Mouse (Mus musculus) midbrain, embryonic 10.5 days (tissue): ENCODE data around the gene Tpcn2. TPM values are rescaled to one million over a fixed set of nuclear protein-coding genes. Genes with fewer than 3 reads are reported as not detected.

ENCODE experiments used
- DNase-seq: peaks from one replicate; pipeline ENCODE4 v3.0.0-alpha.2; 2017; ENCODE audit warnings: low spot score
- H3K27ac ChIP-seq: fragments of 300-500 bp; sonication (generic); replicated peaks from 2 replicates; pipeline ENCODE4 v1.5.1; 2016; ENCODE audit warnings: mild to moderate bottlenecking
- H3K27me3 ChIP-seq: fragments of 300-500 bp; sonication (generic); 2 replicates; pipeline ENCODE4 v1.6.1; 2016; ENCODE audit warnings: low read depth, mild to moderate bottlenecking; ENCODE audit not compliant: poor library complexity, severe bottlenecking
- H3K36me3 ChIP-seq: fragments of 300-500 bp; sonication (generic); 2 replicates; pipeline ENCODE4 v1.6.1; 2016; ENCODE audit warnings: mild to moderate bottlenecking, moderate library complexity
- H3K4me1 ChIP-seq: fragments of 300-500 bp; sonication (generic); 2 replicates; pipeline ENCODE4 v1.6.1; 2016
- H3K4me3 ChIP-seq: fragments of 300-500 bp; sonication (generic); 2 replicates; pipeline ENCODE4 v1.5.1; 2016; ENCODE audit warnings: mild to moderate bottlenecking, moderate library complexity
- H3K9me3 ChIP-seq: fragments of 300-500 bp; sonication (generic); replicated peaks from 2 replicates; pipeline ENCODE4 v1.6.1; 2016; ENCODE audit warnings: mild to moderate bottlenecking
- WGBS: fragments of 180-500 bp; shearing (Covaris S2); methylation state at CpG from one replicate; pipeline ENCODE4 v1.1.7; 2016; 5-methylcytosine and 5-hydroxymethylcytosine counted together
- polyA plus RNA-seq: library from polyadenylated mRNA; unstranded; fragments of >200 nt; fragmentation: Nextera tagmentation; extraction: Ambion mirVana; gene quantifications from 2 replicates; pipeline ENCODE4 v1.2.1, GENCODE M21; 2016

Gene Tpcn2
- polyA plus RNA-seq, 1 experiment from 2014 or later: 5.4 TPM

- no peak overlapping the region for H3K27ac ChIP-seq
- DNase-seq: no peak
- peaks cover 12% of the 10 kb centered on the region for H3K4me1 ChIP-seq
Observed at GRCm38 (mm10) chr7:145226641-145227040, 57.2 kb downstream of the Tpcn2 start.

DNA sequence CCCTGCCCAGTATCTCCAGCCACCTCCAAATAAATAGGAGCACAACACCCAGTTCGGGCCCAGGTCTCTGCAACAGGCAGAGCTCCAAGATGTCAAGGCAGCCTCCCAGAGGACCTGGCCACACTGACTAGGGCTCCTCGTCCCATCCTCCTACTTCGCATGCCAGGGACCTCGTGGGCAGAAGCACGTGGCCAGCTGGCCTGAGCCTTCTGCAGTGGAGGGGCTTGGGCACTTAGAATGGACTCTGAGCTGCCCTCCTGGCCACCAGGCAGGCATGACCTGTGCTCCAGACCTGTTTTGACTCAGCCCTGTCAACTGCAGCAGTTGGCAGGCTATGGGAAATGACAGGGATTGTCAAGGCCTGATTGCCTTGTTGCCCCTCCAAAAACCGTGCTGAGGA, 58.2 kb downstream of the Tpcn2 start:
- 92% methylated on average over 6 of the region's 6 CpGs for WGBS
- Histone ChIP-seq H3K27me3 (peaks cover 7% of the 10 kb centered on the region; the same call in 1 of the 2 replicates), H3K9me3 (no peaks in the 10 kb centered on the region; the same call in 1 of the 2 replicates), H3K4me1 (peaks cover 14% of the 10 kb centered on the region), H3K36me3 (no peaks in the 10 kb centered on the region), H3K4me3 (no peak overlapping the region), H3K27ac (0 out of 2 replicates have a peak overlapping the region, but pooled peaks have one; percentile 19)
- DNase-seq: no peak

More at GRCm38 (mm10) chr7:145226641-145227040, 57.2 kb downstream of the Tpcn2 start:
- Histone ChIP-seq H3K9me3 (no peaks in the 10 kb centered on the region), H3K27me3 (peaks cover 7% of the 10 kb centered on the region; the same call in 1 of the 2 replicates), H3K36me3 (no peaks in the 10 kb centered on the region), H3K4me3 (no peak overlapping the region)
- 90% methylated on average over 6 of the region's 6 CpGs for WGBS

DNA sequence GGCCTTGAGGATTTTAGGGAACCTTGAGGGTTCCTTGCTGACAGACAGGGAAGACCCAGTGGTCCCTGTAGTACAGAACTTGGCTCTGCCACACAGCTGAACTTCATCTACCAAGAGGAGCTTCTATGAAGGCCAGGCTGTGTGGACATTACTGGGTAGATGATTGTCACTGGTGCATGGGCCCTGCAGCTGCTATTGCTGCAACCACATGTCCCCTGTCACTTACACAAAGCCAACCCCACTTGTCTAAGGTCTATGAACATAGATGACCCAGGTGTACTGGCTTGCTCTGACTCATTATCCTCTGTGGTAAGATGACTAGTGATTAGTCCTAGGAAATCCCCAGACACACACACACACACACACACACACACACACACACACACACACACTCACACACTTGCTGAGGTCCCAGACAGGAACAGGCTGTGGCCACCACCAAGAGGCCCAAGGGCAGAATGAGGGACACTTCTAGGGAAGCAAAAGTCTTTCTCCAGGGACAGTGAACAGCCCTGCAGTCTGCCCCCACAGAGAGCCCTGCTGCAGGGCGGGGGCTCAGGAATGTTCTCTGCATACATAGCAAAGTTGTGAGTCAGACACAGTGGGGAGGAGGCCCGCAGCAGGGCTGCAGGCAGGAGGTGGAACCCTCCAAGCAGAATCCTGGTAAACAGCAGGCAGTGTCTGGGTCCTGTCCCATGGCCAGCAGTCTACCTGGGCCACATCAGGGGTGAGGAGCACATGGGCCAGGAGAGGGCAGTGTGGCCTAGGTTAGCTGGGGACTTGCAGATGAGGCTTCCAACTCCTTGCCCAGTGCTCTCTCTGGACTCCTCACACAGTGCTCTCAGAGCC, 61.7 kb downstream of the Tpcn2 start:
- Histone ChIP-seq H3K4me3 (no peak overlapping the region), H3K4me1 (peaks cover 17% of the 10 kb centered on the region), H3K36me3 (no peaks in the 10 kb centered on the region), H3K27ac (peak overlapping the region; percentile 61), H3K9me3 (no peaks in the 10 kb centered on the region; the same call in 1 of the 2 replicates), H3K27me3 (no peaks in the 10 kb centered on the region)
- no peak for DNase-seq
- 43% methylated on average over 2 of the region's 2 CpGs for WGBS

GRCm38 (mm10) chr7:145221346-145221745, 62.5 kb downstream of the Tpcn2 start:
- no peaks in the 10 kb centered on the region; the same call in 1 of the 2 replicates for H3K9me3 ChIP-seq
- WGBS: 71% methylated on average over 2 of the region's 2 CpGs
- peak overlapping the region; percentile 61 for H3K27ac ChIP-seq

DNA sequence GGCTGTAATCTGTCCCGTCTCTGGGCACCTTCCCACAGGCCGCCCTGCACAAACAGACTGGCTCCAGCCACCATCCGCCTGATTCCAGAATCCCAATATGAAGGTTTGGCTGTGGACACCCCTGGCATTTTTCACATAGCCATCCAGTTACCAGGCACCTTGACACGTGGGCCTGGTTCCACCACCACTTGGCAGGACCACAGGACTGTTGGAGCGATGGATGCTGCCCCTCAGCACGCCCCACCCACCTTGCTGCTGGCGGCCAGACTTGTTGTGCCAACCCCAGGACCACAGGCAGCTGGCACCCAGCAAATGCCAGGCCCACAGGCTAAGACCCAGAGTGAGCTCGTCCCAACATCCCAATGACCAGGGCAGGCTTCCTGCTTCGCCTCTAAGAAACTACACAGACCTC, 64.4 kb downstream of the Tpcn2 start:
- Histone ChIP-seq H3K4me1 (peaks cover 26% of the 10 kb centered on the region), H3K27me3 (no peaks in the 10 kb centered on the region), H3K27ac (peak overlapping the region; percentile 13; the same call in 1 of the 2 replicates), H3K36me3 (no peaks in the 10 kb centered on the region), H3K9me3 (no peaks in the 10 kb centered on the region; the same call in 1 of the 2 replicates), H3K4me3 (no peak overlapping the region)
- WGBS: 86% methylated on average over 9 of the region's 9 CpGs
- no peak for DNase-seq

More at GRCm38 (mm10) chr7:145221346-145221745, 62.5 kb downstream of the Tpcn2 start:
- Histone ChIP-seq H3K36me3 (no peaks in the 10 kb centered on the region), H3K4me3 (no peak overlapping the region), H3K27me3 (no peaks in the 10 kb centered on the region), H3K4me1 (peaks cover 24% of the 10 kb centered on the region)
- no peak for DNase-seq

DNA sequence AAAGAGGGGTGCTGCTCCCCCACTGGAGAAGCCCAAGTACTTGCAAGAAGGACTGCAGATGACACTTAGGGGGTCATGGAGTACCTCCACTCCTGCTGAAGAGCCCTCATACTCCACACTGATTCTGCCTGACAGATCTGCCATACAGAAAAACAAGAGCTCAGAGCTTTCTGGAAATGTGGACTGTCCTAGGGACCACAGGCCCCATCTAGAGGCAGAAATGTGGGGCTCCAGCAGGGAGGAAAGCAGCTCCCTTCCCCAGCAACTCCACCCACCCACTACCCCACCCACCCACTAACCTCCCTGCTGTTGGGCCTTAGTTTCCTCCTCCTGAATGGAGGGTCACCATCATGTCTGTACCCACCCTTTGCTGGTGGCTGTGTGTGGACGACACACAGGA, 67.2 kb downstream of the Tpcn2 start:
- 63% methylated on average over 1 of the region's 1 CpGs for WGBS
- no peaks in the 10 kb centered on the region; the same call in 1 of the 2 replicates for H3K9me3 ChIP-seq
- H3K27me3 ChIP-seq: no peaks in the 10 kb centered on the region
- no peaks in the 10 kb centered on the region for H3K36me3 ChIP-seq
- H3K4me1 ChIP-seq: peaks cover 39% of the 10 kb centered on the region
- no peak overlapping the region for H3K4me3 ChIP-seq
- H3K27ac ChIP-seq: peak overlapping the region; percentile 76
- DNase-seq: no peak

- 89% methylated on average over 4 of the region's 4 CpGs for WGBS
- Histone ChIP-seq H3K4me1 (peaks cover 47% of the 10 kb centered on the region), H3K36me3 (no peaks in the 10 kb centered on the region), H3K9me3 (no peaks in the 10 kb centered on the region), H3K27me3 (no peaks in the 10 kb centered on the region), H3K27ac (0 out of 2 replicates have a peak overlapping the region, but pooled peaks have one; percentile 76), H3K4me3 (no peak overlapping the region)
- no peak for DNase-seq
Observed at GRCm38 (mm10) chr7:145215476-145215875, 68.3 kb downstream of the Tpcn2 start.

DNA sequence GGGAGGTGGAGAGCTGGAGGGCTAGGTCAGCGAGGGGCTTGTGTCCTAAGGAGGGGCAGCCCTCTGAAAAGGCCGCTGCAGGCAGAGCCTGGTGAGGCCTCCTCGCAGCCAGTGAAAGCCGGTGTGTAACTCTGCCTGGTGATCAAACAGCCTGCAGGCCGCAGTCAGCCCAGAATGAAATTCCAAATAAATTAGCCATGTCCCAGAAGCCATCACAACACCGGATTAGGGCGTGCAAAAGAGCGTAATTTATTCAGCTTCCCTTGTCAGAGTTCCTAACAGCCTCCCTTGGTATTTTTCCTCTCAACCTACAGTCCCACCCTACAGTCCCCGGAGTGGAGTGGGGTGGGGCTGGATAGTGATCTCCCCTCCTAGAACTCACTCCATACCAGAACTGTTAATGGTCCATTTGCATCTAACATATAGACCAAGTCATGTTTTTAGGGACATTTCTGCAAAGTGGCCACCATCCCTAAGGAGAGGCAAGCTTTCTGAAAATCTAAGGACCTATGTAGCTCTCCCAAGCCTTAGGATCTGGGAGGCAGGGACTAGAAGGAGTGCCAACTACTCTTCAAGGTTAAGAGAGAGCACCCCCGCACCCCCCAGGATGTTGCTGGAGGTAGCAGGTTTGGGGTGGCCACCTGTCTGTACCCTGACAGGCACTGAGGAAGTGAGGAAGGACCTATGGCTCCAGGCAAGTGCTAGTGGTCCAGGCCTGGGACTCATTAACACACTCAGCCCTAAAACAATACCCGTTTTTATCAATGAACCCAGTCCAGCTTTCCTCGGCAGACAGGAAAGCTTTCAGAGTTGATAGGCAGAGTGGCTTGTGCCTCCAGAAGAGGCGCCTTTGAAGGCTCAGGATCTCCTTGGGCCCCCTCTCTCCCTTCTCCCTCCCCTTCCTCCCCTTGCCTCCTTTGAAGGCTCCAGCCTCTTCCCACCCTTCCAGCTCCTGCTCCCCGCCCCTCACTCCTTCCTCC, 71.8 kb downstream of the Tpcn2 start:
- no peaks in the 10 kb centered on the region for H3K9me3 ChIP-seq
- peak; percentile 82 for DNase-seq
- peak overlapping the region; percentile 88 for H3K27ac ChIP-seq
- H3K4me3 ChIP-seq: peak overlapping the region; percentile 22; the same call in 1 of the 2 replicates
- peaks cover 62% of the 10 kb centered on the region for H3K4me1 ChIP-seq
- no peaks in the 10 kb centered on the region for H3K36me3 ChIP-seq
- H3K27me3 ChIP-seq: no peaks in the 10 kb centered on the region
- 15% methylated on average over 14 of the region's 14 CpGs for WGBS

DNA sequence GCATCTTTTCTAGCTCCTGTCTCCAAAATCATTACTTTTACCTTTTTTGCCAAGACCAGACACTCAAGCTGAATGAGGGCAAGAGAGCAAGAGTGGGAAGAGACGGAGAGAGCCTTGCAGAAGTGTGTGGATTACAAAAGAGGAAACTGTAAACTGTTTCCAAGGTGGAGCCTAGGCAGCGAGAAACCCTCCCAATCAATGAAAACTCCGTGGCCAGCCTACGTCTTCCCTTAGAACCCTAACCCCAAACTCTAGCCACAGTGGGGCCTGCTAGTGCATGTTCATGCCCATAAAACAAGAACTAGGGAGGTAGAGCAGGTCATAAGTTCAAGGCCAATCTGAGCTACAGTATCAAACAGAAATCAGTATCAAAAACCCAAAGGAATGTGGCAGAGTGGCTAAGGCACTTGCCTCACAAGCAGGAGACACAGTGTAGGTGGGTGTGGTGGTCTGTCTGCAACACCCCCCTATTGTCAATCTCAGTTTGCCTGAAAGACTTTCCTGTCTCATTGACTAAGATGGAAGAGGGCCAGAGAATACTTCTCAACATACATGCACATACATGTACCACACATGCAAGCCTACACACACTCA, 73.2 kb downstream of the Tpcn2 start:
- Histone ChIP-seq H3K27ac (peak overlapping the region; percentile 88), H3K4me1 (peaks cover 66% of the 10 kb centered on the region), H3K9me3 (no peaks in the 10 kb centered on the region), H3K4me3 (no peak overlapping the region), H3K36me3 (no peaks in the 10 kb centered on the region), H3K27me3 (no peaks in the 10 kb centered on the region)
- 80% methylated on average over 4 of the region's 4 CpGs for WGBS
- DNase-seq: no peak

DNA sequence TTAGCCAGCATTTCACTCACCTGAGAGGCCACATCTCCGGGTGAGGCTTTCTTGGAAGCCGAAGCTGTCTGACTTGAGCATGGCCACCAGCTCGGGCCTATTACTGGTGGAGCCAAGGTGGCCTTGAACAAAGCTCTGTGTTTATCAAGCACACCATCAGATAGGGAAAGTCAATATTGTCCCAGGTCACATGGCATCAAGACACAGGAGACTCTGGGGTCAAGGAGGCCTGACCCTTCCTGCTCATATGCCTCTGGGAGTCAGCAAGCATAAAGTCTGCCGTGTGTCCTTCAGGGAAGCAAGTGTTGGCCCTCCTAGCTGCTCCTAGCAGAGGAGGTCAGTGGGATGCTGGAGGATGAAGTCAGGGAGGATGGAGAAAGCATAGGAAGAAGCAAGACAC, 75.8 kb downstream of the Tpcn2 start, which contains the start of gene 1810010D01Rik:
TSS of gene 1810010D01Rik (minus strand) at position 114 of the 400 bp plus-strand sequence.
- Histone ChIP-seq H3K27me3 (no peaks in the 10 kb centered on the region), H3K9me3 (no peaks in the 10 kb centered on the region), H3K27ac (peak within 1 kb of the TSS; percentile 99), H3K4me3 (peak within 1 kb of the TSS; percentile 40; the same call in 1 of the 2 replicates), H3K36me3 (no peaks in the 10 kb centered on the region), H3K4me1 (peaks cover 64% of the 10 kb centered on the region)
- 85% methylated on average over 4 of the region's 4 CpGs for WGBS
- no peak for DNase-seq

- H3K36me3 ChIP-seq: no peaks in the 10 kb centered on the region
- peaks cover 1% of the 10 kb centered on the region; the same call in 1 of the 2 replicates for H3K9me3 ChIP-seq
- WGBS: 65% methylated on average over 6 of the region's 6 CpGs
- H3K4me3 ChIP-seq: peak overlapping the region; percentile 40
- no peak for DNase-seq
- H3K27me3 ChIP-seq: no peaks in the 10 kb centered on the region
- H3K4me1 ChIP-seq: peaks cover 52% of the 10 kb centered on the region
- peak overlapping the region; percentile 99 for H3K27ac ChIP-seq
Observed at GRCm38 (mm10) chr7:145206801-145207200, 77.0 kb downstream of the Tpcn2 start.
